Mouse (Mus musculus) layer of hippocampus, adult 2 months (tissue): Measurements from ENCODE around the gene Nr5a2. TPM values are rescaled to one million over a fixed set of nuclear protein-coding genes. Genes with fewer than 3 reads are reported as not detected.

Source experiments
- DNase-seq, 2 experiments: peaks; one replicate each; pipeline ENCODE4 v3.0.0; 2022; ENCODE audit warnings: low spot score in 2 of 2
- H3K27ac ChIP-seq: fragments of 200-600 bp; 2 replicates; pipeline ENCODE4 v1.8.1; 2022
- H3K4me3 ChIP-seq: fragments of 200-600 bp; 2 replicates; pipeline ENCODE4 v1.8.1; 2022; ENCODE audit warnings: mild to moderate bottlenecking
- CTCF ChIP-seq: fragments of 200-600 bp; conservative IDR thresholded peaks from 2 replicates; pipeline ENCODE4 v1.8.1; 2022; ENCODE audit warnings: antibody characterized with exemption, mild to moderate bottlenecking, moderate library complexity
- total RNA-seq, 2 experiments: library from RNA; stranded (reverse); gene quantifications; 2 replicates each; pipeline ENCODE4 v1.2.3; 2021

The Nr5a2 gene
- total RNA-seq, 2 experiments from 2014 or later: not detected

DNA sequence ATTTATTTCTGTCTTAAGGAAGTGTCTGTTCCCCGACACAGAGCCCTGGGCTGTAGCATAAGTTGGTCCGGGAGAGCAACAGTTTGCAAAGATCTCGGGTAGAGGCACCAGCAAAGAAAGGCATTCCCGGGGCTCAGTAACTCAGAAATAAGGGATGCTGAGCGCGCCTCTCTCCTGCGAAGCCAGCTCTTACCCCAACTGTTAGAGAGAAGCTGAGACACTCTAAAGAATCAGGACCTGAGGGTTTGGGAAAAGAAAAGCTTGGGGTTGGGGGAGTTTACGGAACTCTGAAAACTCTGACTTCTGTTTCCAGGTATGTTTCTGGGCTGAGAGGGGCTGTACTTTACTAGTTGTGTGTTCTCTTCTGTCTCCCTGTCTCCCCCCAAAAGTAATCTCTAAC lies 13.8 kb downstream of the Nr5a2 start:
- TF ChIP-seq CTCF: no peak
- Histone ChIP-seq H3K4me3 (no peak overlapping the region), H3K27ac (no peak overlapping the region)
- DNase-seq: no peak

DNA sequence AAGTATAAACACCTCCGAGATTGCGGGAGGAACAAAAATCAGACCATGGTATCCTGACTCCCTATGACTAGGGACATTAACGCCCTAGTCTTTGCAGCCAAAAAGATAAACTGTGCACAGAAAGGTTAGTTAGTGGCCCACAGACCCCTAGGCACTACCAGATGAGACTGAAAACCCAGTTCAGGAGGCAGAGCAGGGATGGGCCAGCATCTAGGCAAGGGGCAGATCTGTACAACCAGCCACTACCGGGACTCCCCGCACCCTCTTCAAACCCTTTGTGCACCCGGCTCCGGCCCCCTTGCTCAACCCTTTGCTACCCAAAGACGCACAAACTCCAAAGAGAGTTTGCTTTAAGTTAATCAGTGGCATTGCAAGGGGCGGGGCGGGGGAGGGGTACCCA lies 14.4 kb downstream of the Nr5a2 start:
- Histone ChIP-seq H3K27ac (no peak overlapping the region), H3K4me3 (no peak overlapping the region)
- DNase-seq: no peak
- no peak for TF ChIP-seq CTCF

GRCm38 (mm10) chr1:136945426-136945825 lies 14.8 kb downstream of the Nr5a2 start:
- TF ChIP-seq CTCF: no peak
- no peak for DNase-seq
- Histone ChIP-seq H3K27ac (no peak overlapping the region), H3K4me3 (no peak overlapping the region)

DNA sequence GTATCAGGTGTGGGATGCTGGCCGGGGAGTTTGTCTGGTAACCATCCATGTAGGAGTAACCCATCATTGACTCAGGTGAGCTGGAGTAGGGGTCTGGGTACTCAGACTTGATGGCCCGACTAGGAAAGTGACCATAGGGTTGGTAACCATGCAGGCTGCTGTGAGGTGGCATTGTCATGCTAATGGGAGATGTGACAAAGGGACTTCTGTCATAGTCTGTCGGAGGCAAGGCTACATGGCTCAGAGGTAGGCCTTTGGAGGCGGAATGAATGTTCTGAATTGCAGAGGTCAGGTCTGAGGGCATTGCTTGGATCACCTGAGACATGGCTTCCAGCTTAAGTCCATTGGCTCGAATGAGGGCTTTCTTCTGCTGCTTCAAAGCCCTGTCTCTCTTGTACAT lies 19.6 kb downstream of the Nr5a2 start:
- no peak overlapping the region for H3K27ac ChIP-seq
- H3K4me3 ChIP-seq: no peak overlapping the region
- DNase-seq: no peak
- TF ChIP-seq CTCF: no peak

DNA sequence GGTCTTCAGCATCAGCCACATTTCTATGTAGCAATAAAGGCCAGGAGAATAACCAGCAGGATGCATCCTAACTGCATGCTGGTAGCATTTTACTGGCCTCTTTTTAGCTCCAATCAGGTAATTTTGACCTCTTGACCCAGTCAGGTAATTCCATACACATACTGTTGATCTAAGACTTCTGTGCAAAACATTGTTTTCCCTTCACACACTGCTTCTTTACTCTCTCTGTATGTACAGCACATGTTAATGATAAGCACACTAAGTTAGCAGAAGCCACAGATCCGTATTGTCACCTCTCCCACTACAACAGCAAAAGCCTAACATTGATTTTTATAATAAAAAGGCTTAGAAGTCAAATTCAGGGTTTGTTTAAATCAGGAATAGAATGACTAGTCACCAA lies 21.0 kb downstream of the Nr5a2 start:
- no peak for DNase-seq
- Histone ChIP-seq H3K27ac (no peak overlapping the region), H3K4me3 (no peak overlapping the region)
- TF ChIP-seq CTCF: no peak

DNA sequence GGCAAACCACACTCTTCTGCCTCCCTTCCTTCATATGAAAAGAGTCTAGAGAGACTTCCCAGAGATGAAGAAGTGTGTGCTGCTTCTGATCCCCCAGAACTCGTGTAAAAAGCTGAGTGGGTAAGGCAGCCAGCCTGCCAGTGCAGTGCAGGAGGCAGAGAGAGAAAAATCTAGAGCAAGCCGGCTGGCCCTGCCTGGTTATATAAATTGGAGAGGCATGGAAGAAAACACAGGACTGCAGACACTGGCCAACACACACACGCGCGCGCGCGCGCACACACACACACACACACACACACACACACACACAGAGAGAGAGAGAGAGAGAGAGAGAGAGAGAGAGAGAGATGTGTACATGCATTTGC lies 24.3 kb downstream of the Nr5a2 start:
- TF ChIP-seq CTCF: no peak
- no peak for DNase-seq
- H3K4me3 ChIP-seq: no peak overlapping the region
- no peak overlapping the region for H3K27ac ChIP-seq

DNA sequence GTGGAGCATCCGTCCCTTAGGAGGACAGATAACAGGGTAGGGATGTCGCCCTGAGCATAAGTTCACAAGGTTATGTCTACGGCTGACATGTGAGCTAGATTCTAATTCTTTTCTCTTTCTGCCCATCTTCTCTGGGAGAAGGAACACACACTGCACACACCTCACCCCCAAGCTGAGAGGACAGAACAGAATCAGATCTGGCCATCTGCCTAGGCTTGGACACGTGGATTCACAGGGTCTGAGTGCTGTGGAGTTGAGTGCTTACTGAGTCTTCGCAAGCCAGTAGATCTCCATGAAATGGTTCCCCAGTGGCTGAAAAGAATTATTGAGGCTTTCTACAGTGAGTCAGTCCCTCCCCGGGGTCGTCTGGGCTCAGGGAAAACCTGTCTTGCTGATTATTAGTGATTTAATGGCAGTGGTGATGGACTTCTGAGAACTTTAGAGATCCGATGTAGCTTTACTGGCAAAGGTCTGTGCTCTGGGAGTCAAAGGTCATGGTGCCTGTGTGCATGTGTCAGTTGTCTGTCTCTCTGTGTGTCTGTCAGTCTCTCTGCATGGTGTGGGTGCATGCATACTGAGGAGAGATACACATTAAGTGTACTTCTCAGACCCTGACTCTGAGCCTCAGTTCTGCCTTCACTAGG lies 24.8 kb downstream of the Nr5a2 start:
- H3K27ac ChIP-seq: no peak overlapping the region
- no peak for TF ChIP-seq CTCF
- no peak overlapping the region for H3K4me3 ChIP-seq
- DNase-seq: no peak

GRCm38 (mm10) chr1:136934051-136934450 lies 26.2 kb downstream of the Nr5a2 start:
- no peak for DNase-seq
- Histone ChIP-seq H3K4me3 (no peak overlapping the region), H3K27ac (no peak overlapping the region)
- no peak for TF ChIP-seq CTCF

GRCm38 (mm10) chr1:136931026-136931425 lies 29.2 kb downstream of the Nr5a2 start:
- no peak for DNase-seq
- no peak overlapping the region for H3K27ac ChIP-seq
- H3K4me3 ChIP-seq: no peak overlapping the region
- no peak for TF ChIP-seq CTCF

DNA sequence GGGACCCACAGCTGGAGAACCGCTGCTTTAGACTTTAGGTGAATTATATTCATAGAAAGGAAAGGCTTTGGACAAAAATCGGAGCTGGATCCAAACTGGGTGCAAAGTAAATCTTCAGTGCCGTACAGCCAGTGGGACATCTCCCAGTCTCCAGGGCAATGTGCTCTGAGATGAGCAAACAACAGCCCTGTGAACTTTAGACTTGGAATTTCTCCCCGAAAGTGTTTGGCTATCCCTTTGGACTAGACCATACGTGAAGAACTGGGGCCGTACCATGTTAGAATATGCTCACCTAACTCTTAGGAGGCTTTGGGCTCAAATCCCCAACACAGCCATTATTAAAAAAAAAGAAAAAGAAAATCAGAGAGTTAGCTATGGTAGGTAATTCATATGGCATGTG lies 30.5 kb downstream of the Nr5a2 start:
- no peak for DNase-seq
- Histone ChIP-seq H3K4me3 (no peak overlapping the region), H3K27ac (no peak overlapping the region)
- no peak for TF ChIP-seq CTCF

DNA sequence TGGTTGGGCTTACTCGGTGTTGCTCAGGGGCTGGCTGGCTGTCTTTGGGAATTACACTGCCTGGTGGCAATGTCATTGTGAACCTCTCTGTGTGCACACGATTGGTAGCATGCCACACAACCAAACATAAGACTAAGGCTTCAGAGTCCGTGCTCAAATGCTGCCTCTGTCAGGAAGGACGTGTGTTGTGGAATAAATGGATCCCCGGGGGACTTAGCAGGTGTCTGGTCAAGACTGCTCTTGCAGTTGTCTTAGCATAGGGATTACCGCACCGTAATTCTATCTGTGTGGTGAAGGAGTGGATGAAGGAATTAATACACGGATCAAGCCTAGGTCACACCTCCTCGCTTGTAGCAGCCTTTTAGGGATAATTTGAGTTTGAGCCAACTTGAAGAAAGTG lies 32.8 kb downstream of the Nr5a2 start:
- Histone ChIP-seq H3K4me3 (no peak overlapping the region), H3K27ac (no peak overlapping the region)
- DNase-seq: no peak
- TF ChIP-seq CTCF: no peak

- no peak for TF ChIP-seq CTCF
- Histone ChIP-seq H3K27ac (no peak overlapping the region), H3K4me3 (no peak overlapping the region)
- DNase-seq: no peak
Measured at GRCm38 (mm10) chr1:136926026-136926425, 34.2 kb downstream of the Nr5a2 start.

DNA sequence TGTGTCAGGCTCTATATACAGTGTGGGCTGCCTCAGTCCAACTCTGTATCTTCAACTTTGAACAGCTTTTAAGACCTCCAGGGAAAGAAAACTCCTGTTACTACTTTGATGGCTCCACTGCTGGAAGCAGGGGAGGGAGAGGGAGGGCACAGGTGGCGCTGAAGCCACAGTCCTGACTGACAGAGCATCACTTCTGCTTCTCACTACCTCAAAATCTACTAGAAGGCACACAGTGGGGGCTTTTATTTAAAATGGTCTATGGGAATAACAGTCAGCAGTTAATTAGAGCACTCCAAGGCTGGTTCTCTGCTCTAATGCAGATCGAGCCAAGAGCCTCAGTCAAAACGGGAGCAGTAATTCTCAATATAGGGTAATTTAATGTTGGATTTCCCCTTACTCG lies 40.2 kb downstream of the Nr5a2 start:
- H3K27ac ChIP-seq: no peak overlapping the region
- TF ChIP-seq CTCF: no peak
- DNase-seq: no peak
- H3K4me3 ChIP-seq: no peak overlapping the region

DNA sequence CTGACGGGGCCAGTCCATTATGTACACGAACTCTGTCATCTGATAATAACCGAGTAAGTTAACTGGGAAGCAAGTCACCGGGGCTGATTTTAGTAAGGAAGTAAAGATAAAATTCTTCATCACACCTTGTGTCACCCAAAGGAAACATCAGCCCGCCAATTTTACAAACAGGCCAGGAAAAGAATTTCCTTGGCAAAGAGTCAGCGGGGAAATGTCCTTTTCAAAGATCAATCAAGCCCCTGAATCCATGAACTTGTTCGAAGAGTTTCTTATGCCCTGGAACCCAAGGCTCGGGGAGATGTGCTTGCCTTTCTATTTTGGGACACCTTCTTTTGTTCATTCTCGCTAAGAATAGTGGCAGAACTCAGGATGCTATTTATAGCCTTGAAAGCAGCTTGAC lies 41.5 kb downstream of the Nr5a2 start:
- DNase-seq: no peak
- TF ChIP-seq CTCF: no peak
- Histone ChIP-seq H3K27ac (no peak overlapping the region), H3K4me3 (no peak overlapping the region)

- Histone ChIP-seq H3K27ac (no peak overlapping the region), H3K4me3 (no peak overlapping the region)
- peak; percentile 39 to 54 for DNase-seq
- no peak for TF ChIP-seq CTCF
Measured at GRCm38 (mm10) chr1:136915438-136915837, 44.8 kb downstream of the Nr5a2 start.
